ENCODE assay signal across 25 mouse cellular contexts in genomic region chr11:64543181-64543641, GRCm38 (mm10).
DNase-seq lines count a peak whose midpoint lies in the region; ATAC-seq and TF ChIP-seq lines count a peak whose summit lies in the region.
"Had no signal": no experiment of that assay in that cellular context is flagged by ENCODE, and none has a peak within 500 bp of the region (broad histone marks: within the 10 kb centered on the region; RNA-seq: fewer than 3 reads in every experiment).

No protein-coding gene starts in this region.

- H3K36me3 ChIP-seq in kidney, postnatal 0 days (ENCODE audit: insufficient read depth, low read length) = no peaks in the 10 kb centered on the region
- no peaks in the 10 kb centered on the region for H3K36me3 ChIP-seq in kidney, embryonic 15.5 days
- H3K36me3 ChIP-seq in lung, embryonic 15.5 days = no peaks in the 10 kb centered on the region
- H3K36me3 ChIP-seq: forebrain, embryonic 10.5 days; heart, embryonic 12.5 days; heart, embryonic 15.5 days; hindbrain, embryonic 10.5 days; hindbrain, embryonic 13.5 days had no signal

- no peak overlapping the region for H3K4me2 ChIP-seq in kidney, postnatal 0 days (ENCODE audit: low read length)
- H3K4me2 ChIP-seq in kidney, embryonic 15.5 days = no peak overlapping the region
- H3K4me2 ChIP-seq in lung, embryonic 15.5 days = no peak overlapping the region
- H3K4me2 ChIP-seq: forebrain, embryonic 13.5 days; heart, embryonic 12.5 days; heart, embryonic 15.5 days; hindbrain, embryonic 13.5 days had no signal

- no peak overlapping the region for H3K4me3 ChIP-seq in kidney, postnatal 0 days (replicated peaks; ENCODE audit: low read depth, low read length)
- no peak overlapping the region for H3K4me3 ChIP-seq in kidney, embryonic 15.5 days (replicated peaks)
- H3K4me3 ChIP-seq in lung, embryonic 15.5 days = no peak overlapping the region
- H3K4me3 ChIP-seq: forebrain, embryonic 10.5 days; forebrain, embryonic 13.5 days; heart, embryonic 12.5 days; heart, embryonic 15.5 days; hindbrain, embryonic 10.5 days; hindbrain, embryonic 13.5 days had no signal

- no peak for TF ChIP-seq CTCF in kidney, postnatal 0 days (IDR thresholded peaks at IDR 0.05; ENCODE audit: low read depth)

- H3K4me1 ChIP-seq in kidney, postnatal 0 days (replicated peaks; ENCODE audit: insufficient read depth, low read length) = 0 out of 2 replicates have a peak, but pooled peaks cover 7% of the 10 kb centered on the region
- peaks cover 19% of the 10 kb centered on the region for H3K4me1 ChIP-seq in kidney, embryonic 15.5 days
- H3K4me1 ChIP-seq in lung, embryonic 15.5 days = peaks cover 31% of the 10 kb centered on the region
- H3K4me1 ChIP-seq: forebrain, embryonic 13.5 days had no signal

- WGBS in kidney, postnatal 0 days = 21% methylated on average over 9 of the region's 9 CpGs
- whole genome bisulfite sequencing in kidney, embryonic 15.5 days = 21% methylated on average over 9 of the region's 9 CpGs
- WGBS in lung, embryonic 15.5 days = 25% methylated on average over 9 of the region's 9 CpGs

- ATAC-seq in kidney, postnatal 0 days (replicated peaks; ENCODE audit: low FRiP score, low read depth) = no peak
- no peak for ATAC-seq in kidney, embryonic 15.5 days (replicated peaks; ENCODE audit: low FRiP score)
- peak; percentile 21; the same call in 1 of the 2 replicates for ATAC-seq in lung, embryonic 15.5 days (ENCODE audit: borderline replicate concordance, extremely low read depth, low FRiP score, low TSS enrichment)
- ATAC-seq: CD4-positive, CD25-positive, alpha-beta regulatory T cell, adult 4 months; forebrain, embryonic 13.5 days; forebrain, embryonic 16.5 days; hindbrain, embryonic 16.5 days had no signal

- H3K27me3 ChIP-seq in kidney, postnatal 0 days (ENCODE audit: insufficient read depth, low read length) = 0 out of 2 replicates have a peak, but pooled peaks cover 4% of the 10 kb centered on the region
- peaks cover 29% of the 10 kb centered on the region for H3K27me3 ChIP-seq in kidney, embryonic 15.5 days
- H3K27me3 ChIP-seq in lung, embryonic 15.5 days = no peaks in the 10 kb centered on the region
- H3K27me3 ChIP-seq: heart, embryonic 12.5 days had no signal

- no peaks in the 10 kb centered on the region for H3K9me3 ChIP-seq in kidney, postnatal 0 days (replicated peaks; ENCODE audit: low read length)
- H3K9me3 ChIP-seq in kidney, embryonic 15.5 days (replicated peaks) = no peaks in the 10 kb centered on the region
- H3K9me3 ChIP-seq in lung, embryonic 15.5 days = no peaks in the 10 kb centered on the region
- H3K9me3 ChIP-seq: forebrain, embryonic 10.5 days; forebrain, embryonic 13.5 days; heart, embryonic 12.5 days; heart, embryonic 15.5 days; hindbrain, embryonic 10.5 days; hindbrain, embryonic 13.5 days had no signal

- H3K9ac ChIP-seq in kidney, postnatal 0 days (ENCODE audit: low read depth, low read length) = no peak overlapping the region
- no peak overlapping the region for H3K9ac ChIP-seq in kidney, embryonic 15.5 days
- H3K9ac ChIP-seq in lung, embryonic 15.5 days = no peak overlapping the region
- H3K9ac ChIP-seq: forebrain, embryonic 13.5 days; heart, embryonic 12.5 days; heart, embryonic 15.5 days; hindbrain, embryonic 13.5 days had no signal

- H3K27ac ChIP-seq in kidney, postnatal 0 days = no peak overlapping the region
- H3K27ac ChIP-seq in kidney, embryonic 15.5 days = no peak overlapping the region
- H3K27ac ChIP-seq in lung, embryonic 15.5 days = no peak overlapping the region
- H3K27ac ChIP-seq: forebrain, embryonic 10.5 days; forebrain, embryonic 13.5 days; heart, embryonic 15.5 days; hindbrain, embryonic 10.5 days; hindbrain, embryonic 13.5 days had no signal

- DNase-seq in kidney, postnatal 0 days (ENCODE audit: low spot score) = peak; percentile 18
- DNase-seq in lung, postnatal 36 days = no peak
- DNase-seq in lung, postnatal 10 days = peak; percentile 19
- no peak for DNase-seq in lung, postnatal 25 days (ENCODE audit: low spot score)
- DNase-seq: adrenal gland, adult 2 months; adrenal gland, postnatal 14 days; cerebellum, adult 11 months; cerebellum, adult 2 months; cerebellum, adult 9-11 months; cerebellum, postnatal 25 days; gastrocnemius, postnatal 10 days; gastrocnemius, postnatal 36 days; heart, postnatal 10 days; heart, postnatal 36 days had no signal

Comparison
In these comparisons a context has a peak if more than half of its experiments do, and no peak if none do; other contexts are left out.
1. DNase-seq: peak in kidney, postnatal 0 days (single experiment) and lung, postnatal 10 days (single experiment); none in lung, postnatal 36 days (single experiment) and lung, postnatal 25 days (single experiment).